Mouse (Mus musculus): ENCODE data around the gene Vav3.

- TF ChIP-seq CTCF (IDR thresholded peaks at IDR 0.05; ENCODE audit: low read depth) (no peak), EP300 (IDR thresholded peaks at IDR 0.05; ENCODE audit: low read depth) (no peak)
These were observed 386.3 kb downstream of the Vav3 start for GRCm38 (mm10) chr3:109726776-109727175.
